Mouse (Mus musculus) gastrocnemius, adult 18-20 months (tissue): ENCODE results near the gene Txlna. TPM values are rescaled to one million over a fixed set of nuclear protein-coding genes. Genes with fewer than 3 reads are reported as not detected.

ENCODE experiments used
- DNase-seq: peaks from one replicate; pipeline ENCODE4 v3.0.0; 2021; ENCODE audit warnings: low spot score
- long read RNA-seq, 2 experiments: library from polyadenylated mRNA; stranded (forward); transcript quantifications; one replicate each; pipeline ENCODE4 v2.0.0; 2021
- total RNA-seq, 2 experiments: library from RNA; stranded (reverse); gene quantifications; 2 replicates each; pipeline ENCODE4 v1.2.3; 2021

Gene Txlna
- total RNA-seq = 10 to 100 TPM; 17.4 to 18.6 TPM
- long read RNA-seq, experiment 1, full-length matches to known transcripts = 21 of 29 reads
- long read RNA-seq, experiment 1, partial matches to known transcripts = 1 of 29 reads
- long read RNA-seq, experiment 1, other reads (novel, unspliced or antisense) = 7 of 29 reads
- long read RNA-seq, experiment 2, full-length matches to known transcripts = 17 of 24 reads
- long read RNA-seq, experiment 2, partial matches to known transcripts = 1 of 24 reads
- long read RNA-seq, experiment 2, other reads (novel, unspliced or antisense) = 6 of 24 reads

DNA sequence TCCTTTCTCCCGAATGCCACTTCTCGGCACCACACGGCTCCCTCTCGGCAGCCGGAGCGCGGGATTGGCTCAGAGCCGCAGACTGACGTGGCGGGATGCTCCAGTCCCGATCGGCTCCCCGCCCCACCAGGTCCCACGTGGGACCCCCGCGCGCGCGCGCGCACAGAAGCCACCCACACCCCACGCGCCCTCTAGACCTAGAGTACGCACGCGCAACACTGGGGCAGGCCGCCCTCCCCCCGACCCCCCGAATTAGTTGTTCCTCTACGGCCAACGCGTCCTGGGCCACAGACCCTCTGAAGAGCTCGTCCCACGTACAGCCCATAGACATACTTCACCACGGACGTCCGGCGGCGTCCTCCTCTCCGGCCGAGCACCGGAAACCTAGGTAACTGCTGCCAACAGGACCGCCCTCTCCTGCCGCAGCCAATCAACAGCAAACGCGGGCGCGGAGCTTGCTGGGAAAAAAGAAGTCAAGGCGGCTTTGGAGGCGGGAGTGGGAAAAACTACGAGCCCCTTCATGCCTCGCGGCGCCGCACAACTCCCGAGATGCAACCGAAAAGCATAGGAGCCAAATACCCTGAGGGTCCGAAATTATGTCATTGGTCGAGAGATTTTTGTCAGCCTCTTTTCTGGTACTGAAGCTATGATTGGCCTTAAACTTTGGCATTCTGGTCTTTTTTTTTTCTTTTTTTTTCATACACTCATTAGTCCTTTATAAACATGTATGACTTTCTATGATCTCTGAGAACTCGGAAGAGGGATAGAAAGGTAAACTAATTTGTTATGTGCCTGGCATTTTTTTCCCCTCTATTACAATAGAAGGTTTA is at the start of gene Txlna:
Txlna (minus strand) TSS at position 428 of the 830 bp plus-strand sequence.
- DNase-seq = peak; percentile 97

DNA sequence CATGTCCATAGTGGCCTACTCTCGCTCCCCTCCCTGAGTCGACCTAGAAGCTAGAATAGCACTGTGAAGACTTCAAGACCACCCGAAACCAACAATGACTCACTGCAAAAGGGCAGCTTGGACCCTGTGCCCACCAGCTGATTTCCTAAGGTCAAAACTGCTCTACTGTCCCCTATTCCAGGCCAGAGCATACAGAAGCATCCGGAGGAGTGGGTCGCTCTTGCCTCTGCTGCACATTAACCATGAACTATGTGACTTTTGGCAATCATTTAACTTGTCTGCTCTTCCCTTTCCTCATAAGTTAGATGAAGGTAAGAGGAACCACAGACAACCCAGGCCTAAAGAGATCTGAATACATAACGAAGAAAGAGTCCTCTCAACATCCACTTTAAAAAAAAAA is 43.7 kb upstream of the Txlna start:
- DNase-seq = no peak

DNA sequence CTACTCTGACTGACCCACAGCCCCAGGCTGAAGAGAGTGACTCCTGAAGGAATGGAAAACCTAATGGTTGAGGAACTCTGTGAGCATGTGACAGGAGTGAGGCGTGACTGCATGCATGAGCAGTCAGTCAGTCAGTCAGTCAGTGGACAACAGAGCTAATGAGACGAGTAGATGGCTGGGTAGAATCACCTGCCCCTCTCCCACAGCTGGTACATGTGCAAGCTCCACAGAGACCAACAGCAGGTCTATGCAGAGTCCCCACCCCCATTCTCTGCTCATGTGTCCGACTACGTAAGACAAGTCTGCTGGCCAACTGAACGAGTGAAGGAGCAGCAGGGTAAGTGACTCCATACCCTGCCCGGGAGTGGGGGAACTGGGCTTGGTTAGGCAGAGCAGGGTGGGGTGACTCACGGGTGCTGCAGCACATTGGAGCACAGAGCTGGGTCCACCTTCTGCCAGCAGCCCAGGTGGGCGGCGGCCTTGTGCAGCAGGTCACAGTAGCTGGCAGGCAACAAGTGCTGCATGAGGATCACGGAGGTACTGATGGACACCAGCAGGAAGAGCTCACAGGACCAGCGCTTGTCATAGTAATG is 43.1 kb upstream of the Txlna start:
- no peak for DNase-seq

DNA sequence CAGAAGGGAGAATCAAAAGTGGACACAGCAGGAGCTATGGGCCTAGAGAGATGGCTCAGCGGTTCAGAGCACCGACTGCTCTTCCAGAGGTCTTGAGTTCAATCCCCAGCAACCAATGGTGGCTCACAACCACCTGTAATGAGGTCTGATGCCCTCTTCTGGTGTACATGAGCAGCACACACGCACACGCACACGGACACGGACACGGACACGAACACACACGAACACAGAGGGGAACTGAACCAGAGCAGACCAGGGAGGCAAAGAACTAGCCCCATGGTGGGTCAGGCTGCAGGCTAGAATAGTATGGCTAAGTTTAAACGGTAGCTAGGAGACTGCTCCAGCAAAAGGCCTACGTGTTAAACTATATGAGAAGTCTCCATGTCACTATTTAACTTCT is 41.0 kb upstream of the Txlna start:
- DNase-seq = no peak

DNA sequence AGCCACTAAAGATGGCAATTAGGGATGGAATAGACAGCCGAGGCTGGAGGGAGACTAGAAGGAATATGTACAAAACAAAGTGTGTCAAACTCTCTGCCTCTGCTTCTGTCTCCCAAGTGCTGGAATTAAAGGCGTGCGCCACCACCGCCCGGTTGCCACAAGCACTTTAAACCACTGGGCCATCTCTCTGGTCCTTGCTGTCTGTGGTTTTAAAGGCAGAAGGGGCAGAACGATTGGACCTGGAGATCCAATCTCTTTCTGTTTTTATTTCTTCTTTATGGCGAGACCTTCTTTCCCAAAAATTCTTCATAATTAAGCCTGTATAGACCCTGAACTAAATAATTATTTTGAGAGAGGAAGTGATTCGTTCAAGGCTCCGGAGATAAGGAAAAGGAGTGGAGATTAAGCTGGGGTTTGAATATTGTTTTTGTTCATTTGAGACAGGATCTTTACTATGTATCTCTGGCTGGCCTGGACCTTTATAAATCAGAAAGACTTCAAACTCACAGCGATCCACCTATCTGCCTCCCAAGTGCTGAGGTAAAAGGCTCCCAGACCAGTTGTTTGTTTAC is 32.1 kb upstream of the Txlna start:
- DNase-seq = no peak

DNA sequence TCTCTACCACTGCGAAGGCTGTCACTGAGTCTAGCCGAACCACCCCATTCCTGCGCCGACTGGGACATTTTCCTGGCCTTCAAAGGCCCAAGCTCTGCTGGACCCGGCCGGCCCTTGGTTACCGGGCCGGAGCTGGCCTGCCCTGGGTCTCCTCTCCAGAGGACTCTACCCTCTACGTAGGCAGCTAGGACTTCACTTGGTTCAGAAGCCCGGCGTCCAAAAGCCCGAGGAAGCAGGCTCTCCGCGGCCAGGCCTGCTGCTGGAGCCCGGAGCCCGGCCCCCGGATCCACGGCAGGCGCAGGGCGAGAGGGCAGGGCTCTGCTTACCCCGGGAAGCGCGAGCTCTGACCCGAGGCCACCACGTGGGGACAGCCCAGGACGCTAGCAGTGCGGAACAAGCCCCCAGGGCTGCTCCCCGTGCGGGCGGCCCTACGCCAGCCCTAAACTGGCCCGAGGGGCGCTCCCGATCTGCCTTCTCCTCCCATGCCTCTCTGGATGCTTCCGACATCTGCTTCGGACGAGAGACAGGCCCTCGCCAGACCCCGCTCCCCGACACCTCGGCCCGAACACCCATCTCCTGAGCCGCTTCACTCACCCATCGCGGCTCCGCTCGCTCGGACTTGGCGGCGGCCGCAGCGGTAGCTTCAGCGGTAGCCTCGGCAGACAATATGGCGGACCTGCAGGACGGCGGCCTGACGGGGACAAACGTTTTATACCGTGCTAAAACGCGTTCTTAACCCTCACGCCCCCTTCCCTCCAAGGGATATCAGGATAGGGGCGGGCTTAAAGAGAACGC is 31.4 kb upstream of the Txlna start, which contains the start of gene Kpna6:
Kpna6 (minus strand) TSS at position 685 of the 795 bp plus-strand sequence.
- DNase-seq = peak; percentile 93

DNA sequence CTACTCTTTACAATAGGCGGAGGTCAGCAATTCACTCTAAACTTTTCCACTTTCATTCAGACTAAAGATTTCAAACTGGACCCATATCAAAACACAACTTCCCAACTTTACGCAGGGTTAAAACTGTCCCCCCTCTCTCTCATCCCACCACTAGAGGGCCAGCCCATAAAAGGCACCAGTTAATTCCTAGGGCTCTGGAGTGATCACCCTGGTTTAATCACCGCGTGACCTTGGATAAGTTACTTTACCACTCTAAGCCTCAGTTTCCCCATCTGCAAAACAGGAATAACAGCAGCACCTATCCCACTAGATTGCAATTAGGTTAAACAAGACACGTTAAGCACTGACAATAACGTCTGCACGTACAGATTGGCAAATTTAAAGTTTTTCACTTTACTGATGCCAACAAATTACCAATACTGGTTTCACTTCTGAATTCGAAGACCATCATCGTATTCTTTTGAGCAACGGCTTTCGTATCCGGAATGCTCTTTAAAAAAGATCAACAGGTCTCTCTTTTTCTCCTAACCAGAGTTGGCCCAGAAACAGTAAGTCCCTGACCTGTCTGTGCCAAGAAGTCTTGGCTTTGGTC is 30.7 kb upstream of the Txlna start:
- DNase-seq = peak; percentile 55

DNA sequence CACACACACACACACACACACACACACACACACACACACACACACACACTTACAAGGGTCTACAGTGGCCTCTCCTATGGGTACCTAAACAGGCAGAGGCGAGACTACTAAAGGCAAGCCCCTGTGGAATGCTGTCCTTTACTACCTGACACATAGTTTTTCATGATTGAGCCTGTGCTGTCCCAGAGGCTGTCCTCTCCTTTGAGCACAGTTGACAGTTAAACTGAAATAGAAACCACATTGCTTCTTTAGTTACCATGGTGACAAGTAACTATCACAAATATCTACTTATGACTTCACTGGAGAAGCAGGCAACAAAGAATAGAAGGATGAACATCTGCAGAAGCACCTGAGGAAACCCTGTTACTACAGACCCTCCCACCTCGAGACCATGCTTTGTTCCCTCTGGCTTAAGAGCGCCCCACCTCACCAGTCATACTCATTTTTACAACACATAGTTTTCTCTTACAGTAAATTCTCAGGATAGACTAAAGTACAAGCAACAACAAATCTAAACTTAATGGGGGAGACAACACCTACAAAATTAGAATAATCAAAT is 21.5 kb upstream of the Txlna start:
- DNase-seq = no peak

DNA sequence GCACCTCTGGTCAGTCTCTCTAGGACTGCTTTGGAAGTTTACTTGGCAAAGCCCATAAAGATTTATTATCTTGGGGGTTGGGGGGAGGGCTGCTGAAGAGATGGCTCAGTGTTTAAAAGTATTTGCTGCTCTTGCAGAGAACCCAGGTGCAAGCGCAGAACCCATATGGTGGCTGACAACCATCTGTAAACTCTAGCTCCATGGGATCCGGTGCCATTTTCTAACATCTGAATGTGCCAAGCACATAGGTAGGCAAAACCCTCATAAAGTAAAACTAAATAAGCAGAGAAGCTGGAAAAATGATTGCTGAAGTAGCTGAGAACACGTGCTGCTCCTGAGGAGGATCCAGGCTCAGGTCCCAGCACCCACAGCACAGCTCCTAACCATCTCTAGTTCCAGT is 20.7 kb upstream of the Txlna start:
- no peak for DNase-seq

DNA sequence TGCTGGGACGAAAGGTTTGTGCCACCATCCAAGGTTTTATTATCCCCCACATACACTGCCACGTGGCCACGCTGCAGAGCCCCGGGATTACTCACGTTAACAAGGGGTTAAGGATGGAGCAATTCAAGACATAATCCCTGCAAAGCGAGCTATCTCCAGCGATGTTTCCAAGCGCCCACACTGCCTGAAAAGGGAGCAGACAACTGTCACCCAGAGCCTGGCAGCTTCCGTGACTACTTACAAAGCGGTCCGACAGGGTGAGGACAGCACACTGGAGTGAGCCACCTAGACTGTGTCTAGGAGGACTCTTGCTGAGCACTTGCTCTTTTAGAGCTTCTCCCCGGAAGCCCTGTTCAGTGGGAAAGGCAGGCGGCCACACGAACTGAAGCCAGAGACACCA is 13.9 kb upstream of the Txlna start:
- DNase-seq = no peak

DNA sequence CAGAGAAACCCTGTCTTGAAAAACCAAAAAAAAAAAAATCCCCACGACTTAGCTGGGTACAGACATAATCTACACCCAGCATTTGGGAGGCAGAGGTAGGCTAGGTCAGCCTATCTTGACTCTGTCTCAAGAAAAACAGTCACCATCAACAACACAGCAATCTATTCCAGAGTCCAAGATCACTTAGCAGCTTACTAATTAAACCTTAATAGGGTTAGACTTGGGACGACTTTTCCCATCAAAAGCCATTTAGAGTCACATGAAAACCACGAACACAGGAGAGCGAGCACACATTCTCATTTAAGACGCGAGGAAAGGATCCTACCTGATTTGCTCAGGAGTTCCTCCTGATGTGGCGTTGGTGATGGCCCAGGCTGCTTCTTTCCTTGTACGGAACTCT is 9.5 kb upstream of the Txlna start:
- no peak for DNase-seq

DNA sequence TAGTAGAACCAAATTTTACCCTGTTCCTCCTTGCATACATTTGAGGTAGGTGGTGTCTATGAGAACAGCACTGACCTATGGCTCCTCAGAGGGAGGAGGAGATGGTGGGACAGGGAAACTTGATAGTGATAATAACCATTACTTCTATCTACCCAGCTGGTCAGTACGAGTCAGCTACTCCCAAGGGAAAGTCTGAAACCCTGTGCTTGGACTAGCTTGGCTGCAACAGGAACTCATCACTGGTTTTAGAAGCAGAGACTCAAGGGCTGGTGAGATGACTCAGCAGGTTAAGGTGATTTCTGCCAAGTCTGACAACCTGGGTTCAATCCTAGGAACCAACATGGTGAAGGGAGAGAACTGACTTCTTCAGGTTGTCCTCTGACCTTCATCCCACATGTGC is 7.8 kb upstream of the Txlna start:
- DNase-seq = no peak

DNA sequence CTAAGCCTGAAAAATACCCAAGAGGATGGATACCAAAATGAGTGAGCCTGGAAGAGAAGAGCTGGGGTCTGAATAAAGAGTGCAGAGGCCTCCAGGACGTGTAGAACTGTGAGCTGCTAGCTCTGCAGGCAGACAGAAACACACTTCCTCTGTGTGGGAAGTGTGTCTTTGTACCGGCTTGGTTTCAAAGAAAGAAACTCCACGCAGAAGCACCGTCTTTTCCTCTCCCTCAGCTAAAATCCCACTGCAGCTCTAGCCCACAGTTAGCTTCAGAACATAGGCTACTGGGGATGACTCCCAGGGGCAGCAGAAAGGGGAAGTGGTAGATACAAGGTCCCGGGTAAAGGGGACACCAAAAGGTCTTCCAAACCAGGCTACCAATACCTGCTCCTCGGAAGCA is 4.3 kb upstream of the Txlna start:
- DNase-seq = no peak

DNA sequence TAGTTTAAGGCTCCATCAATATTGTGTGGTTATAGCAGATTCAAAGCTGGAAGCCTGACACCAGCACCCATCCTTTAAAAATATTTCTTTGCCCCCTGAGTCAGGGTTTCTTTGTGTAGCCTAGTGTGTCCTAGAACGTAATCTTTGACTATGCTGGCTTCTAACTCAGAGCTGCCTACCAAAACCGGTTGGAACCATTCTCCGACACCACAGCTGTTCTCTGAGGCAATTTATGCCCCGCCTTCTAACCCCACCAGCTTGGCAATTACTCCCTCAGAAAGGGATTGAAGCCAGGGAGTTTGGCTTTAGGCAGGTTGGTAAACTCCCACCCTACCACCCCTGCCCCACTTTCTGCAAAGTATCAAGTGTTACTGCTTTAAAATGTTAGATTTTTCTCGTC is 891 bp upstream of the Txlna start:
- peak; percentile 13 for DNase-seq

DNA sequence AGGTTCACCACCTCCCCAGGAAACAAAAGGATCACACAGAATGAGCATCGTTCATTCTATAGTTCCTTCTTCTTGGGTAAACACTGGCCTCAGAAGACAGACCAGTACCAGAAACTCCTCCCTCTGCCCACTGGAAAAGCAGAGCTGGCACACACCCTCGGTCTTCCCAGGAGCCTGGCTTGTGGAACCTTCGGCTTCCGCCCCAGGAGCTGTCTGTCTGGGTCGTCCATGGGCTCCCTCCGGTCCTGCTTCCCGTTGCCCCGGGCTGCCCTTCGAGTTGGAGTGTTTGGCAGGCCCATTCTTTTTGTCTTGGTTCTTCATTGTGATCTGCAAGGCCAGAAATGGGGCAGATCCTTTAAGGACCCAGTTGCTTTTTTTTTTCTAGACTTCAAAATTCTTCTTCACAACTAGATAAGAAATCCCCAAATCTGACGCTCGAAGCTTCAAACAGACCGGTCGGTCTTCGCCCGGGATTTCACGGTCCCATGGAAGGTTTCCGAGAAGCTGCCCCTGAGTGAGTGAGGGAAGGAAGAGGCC is 696 bp downstream of the Txlna start:
- peak; percentile 14 for DNase-seq

DNA sequence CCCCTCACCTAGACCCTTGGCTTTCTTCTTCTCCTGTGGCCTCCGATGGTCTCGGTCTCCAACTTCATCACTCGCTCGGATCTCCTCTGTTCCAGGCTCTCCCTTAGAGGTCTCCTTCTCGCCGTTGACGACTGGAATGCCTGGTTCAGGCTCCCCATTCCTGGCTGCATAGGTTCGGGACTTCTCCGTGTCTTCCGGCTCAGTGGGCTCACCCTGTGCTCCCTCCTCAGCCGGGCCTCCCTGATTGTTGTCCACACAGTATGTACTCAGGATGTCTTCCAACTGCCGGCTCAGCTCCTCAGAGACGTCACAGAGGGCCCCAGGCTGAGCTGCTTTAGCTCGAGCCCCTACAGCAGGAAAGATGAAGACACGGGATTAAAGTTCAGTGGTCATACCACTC is 1.6 kb downstream of the Txlna start:
- no peak for DNase-seq

DNA sequence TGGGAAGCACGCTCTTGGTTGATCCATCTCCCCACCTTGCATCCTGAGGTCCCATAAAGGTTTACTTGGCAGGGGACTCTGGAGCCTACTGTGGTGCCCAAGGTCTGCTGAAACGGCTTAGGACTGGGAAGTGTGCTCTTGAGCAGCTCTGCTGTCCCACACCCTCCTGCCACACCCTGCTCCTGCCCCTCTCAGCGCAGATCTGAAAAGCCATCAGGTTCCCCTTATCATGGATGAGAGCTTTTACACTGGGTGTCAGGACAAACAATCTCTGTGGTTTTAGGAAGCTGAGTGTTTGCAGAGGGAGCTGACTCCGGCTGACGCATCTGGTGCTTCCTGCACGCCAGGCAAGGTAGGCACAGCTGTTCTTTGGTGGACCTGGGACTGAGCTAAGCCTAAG is 7.0 kb downstream of the Txlna start:
- DNase-seq = no peak

DNA sequence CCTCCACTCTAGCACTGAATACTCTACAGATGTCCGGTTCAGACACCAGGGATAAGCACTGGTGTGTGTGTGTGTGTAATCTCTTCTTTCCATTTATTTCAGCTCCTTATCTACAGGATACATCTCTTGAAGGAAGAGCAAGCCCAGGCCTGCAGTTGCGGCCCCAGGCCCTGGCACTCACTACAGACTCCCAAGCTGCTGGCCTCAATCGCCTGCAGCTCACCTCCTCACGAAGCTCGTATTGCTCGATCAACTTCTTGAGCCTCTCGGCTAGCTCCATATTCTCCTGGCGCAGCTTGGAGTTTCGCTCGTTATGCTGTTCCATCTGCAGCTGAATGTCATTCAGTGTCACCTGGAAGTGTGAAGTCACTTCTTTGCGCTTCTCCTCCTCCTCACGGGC is 9.0 kb downstream of the Txlna start:
- DNase-seq = no peak

DNA sequence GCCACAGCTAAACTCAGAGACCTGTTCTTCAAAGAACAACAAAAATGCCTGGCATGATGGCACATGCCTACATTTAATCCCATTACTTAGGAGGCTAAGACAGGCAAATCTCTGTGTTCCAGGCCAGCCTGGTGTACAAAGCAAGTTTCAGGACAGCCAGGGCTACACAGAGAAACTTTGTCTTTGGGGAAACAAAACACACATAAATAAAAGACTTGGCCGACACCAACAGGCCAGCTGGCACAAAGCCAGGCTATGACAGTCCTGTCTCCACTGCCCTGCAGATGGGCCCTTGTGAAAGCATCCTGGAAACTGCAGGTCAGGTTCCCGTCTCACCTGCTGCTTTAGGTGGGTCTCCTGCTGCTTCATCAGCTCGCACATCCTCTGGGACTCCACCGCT is 9.9 kb downstream of the Txlna start:
- no peak for DNase-seq

DNA sequence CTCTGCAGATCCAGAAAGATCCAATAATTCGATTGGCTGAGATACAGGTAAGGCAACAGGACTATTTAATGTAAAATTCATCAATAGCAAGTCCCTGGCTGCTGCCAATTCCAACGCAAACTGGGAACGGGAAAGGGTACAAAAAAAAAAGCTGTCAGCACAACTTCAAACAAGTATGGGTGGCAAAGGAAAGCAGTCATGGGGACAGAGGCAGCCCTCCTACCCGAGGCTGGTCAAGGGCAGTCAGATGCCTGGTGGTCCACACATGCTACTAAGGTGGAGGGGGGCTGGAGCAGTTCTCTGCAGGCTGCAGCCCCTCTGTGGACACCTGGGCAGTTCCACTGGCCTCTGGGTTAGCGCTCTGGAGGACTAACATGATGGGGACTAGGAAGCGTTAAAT is 14.8 kb downstream of the Txlna start:
- DNase-seq = no peak
